Mouse (Mus musculus) right cerebral cortex, adult 2 months (tissue): ENCODE measurements around the gene Ssh2.
"Not testable (repeated sequence)": the region's sequence is repeated elsewhere in the genome, so short reads cannot be mapped to it uniquely, and the experiment has no call there.

Experiments used
- DNase-seq, 2 experiments: peaks; one replicate each; pipeline ENCODE4 v3.0.0; 2021 to 2022; ENCODE audit warnings: low spot score in 2 of 2

Gene Ssh2

DNA sequence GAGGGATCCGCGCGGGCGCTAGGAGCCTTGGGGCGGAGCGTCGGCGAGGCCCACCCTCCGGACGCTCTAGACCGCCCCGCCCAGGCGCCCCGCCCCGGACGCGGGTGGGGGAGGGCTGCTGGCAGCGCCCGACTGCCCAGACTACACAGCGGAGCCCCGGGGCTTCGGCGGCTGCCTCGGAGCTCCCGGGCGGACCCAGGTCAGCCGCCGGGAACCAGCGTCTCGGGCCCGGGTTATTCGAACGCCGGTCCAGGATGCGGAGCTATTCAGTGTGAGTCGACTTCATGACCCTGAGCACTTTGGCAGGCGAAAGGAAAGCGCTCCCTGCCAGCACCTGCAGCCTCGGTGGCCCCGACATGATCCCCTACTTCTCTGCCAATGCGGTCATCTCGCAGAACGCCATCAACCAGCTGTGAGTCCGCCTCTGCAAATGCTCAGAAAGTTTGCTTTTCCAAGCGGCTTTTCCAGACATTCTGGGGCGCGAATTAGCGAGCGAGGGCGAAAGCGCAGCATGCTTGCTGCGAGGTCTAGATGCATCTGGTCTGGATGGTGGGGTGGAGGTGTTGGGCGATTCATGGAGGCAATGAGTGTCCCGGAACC is 132.2 kb downstream of the Ssh2 start:
- DNase-seq = peak; percentile 69 to 77

DNA sequence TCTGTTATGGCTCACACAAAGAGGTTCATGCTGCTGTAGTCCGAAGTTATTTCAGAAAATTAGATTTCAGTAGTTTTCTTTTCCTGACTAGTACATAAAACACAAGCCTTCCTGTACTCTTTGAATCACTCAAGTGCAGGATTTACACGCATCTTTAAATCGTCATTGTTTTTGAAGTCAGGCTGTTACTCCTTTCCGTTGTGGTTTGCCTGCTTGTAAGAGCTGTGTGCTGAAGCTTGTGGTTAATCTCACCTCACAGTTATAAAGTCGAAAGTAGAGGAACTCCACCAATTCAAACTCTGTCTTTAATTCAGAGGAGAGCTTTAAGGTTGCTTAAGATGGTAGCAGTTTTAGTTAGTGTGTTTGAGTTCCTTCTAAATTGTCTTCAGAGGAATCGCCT is 132.9 kb downstream of the Ssh2 start:
- no peak for DNase-seq

DNA sequence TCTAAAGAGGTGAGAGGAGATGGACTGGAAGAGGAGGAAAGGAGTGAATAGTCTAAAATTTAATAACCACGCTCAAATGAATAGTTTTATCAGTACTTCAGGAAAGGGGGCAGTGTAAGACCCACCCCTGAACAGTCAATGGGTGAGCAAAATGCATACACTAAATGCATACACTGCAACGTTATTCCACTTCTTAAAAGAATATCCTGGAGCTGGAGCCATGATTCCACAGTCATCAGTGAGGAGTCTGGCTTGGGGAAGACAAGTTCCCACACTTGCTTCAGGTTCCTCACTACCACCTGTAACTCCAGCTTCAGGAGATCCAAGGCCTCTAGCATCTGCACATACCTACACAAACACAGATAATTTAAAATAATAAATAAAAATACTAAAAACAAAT is 133.6 kb downstream of the Ssh2 start:
- no peak for DNase-seq

DNA sequence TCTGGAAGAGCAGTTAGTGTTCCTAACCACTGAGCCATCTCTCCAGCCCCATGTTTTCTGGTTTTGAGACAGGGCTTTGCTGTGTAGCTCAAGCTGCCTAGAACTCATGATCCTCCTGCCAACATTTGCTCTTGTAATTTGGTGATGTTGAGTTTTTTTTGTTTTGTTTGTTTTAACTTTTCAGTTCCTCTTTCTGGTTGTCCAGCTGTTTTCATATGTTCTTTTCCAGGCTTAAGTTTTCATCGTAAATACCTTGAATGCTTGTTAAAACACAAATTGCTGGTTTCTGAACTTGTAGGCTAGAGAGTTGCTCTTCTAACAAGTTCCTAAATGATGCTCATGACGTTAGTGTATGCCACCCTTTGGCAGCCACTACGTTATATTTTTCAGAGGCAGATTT is 139.0 kb downstream of the Ssh2 start:
- DNase-seq = no peak

DNA sequence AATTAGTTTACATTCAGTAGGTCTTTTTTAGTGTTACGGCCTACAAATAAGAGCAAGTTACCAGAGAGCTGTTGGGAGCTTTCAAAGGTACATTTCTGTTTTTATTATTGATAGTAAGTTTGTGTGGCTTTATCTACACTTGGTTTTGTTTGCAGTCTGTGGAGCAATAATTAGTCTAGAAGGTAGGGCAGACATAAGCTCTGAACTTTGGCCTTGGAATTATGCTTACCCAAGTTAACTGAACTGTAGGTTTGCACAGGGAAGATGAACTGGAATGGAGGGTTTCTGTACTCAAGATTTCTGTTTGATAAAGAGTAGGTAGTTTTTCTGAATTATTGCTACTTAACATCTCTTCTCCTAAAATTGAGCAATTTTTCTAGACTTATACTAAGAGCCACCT is 141.8 kb downstream of the Ssh2 start:
- DNase-seq = no peak

DNA sequence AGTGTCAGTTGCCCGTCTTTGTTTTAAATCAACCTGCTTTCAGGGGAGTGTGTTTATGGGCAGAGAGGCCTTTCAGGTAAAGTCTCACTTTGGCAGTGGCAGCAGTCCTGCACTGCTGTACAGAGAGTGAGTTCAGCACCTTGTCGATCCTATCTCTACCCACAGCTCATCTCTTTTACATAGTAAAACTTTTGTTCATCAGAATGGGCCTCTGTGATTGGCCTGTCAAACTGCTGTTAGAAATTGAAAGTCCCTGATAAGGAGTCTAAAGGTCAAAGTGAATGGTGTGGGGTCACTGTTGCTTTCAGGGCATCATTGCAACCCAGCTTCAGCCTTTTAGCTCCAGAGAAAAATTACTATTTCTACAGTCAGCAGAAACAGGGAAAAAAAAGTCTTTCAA is 147.4 kb downstream of the Ssh2 start:
- DNase-seq = no peak

DNA sequence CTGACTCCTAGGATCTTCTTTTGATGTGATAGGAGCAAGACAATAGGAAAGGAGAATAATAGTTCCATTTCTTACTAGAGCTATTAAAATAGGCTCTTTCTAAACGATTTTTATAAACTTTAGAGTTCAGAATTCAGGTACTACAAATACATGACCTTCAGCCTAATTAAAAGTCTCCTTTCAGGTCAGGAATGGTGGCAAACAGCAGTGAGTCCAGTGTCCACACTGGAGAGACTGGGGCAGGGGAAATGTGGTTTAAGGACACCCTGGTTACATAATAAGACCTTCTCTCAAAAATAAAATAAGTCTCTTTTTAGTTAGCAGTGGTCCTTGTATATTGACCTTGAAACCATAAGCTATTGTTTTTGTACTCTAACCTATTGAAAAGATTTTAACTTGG is 148.3 kb downstream of the Ssh2 start:
- DNase-seq = no peak

DNA sequence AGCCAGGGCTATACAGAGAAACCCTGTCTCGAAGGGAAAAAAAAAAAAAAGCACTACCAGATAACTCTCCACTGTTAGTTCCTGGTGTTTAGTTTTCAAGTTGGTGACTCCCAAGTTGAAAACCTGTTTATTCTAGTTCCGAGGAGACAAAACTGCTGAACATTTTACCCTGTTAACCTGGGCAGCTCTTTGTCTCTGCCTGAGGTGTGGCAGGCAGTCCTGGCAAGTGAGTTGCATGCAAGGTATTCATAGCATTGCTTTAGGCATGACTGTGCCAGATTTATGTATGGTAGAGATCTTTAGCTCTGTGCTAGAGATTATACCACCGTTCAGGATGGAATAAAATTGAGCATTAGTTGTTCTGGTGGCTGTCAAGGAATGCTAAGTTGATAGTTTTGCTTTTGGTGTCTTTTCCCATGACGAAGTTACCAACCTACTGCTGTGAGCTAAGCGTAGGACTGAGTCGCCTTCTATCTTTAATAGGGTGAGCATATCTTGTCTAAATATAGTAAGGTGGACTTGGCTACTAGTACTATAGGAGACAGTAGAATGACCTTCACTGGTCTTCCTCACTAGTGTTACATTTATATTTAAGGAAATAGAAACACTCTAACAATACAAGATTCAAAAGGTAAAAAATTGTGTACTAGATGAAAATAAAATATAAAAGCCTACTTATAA is 149.8 kb downstream of the Ssh2 start:
- DNase-seq = no peak

DNA sequence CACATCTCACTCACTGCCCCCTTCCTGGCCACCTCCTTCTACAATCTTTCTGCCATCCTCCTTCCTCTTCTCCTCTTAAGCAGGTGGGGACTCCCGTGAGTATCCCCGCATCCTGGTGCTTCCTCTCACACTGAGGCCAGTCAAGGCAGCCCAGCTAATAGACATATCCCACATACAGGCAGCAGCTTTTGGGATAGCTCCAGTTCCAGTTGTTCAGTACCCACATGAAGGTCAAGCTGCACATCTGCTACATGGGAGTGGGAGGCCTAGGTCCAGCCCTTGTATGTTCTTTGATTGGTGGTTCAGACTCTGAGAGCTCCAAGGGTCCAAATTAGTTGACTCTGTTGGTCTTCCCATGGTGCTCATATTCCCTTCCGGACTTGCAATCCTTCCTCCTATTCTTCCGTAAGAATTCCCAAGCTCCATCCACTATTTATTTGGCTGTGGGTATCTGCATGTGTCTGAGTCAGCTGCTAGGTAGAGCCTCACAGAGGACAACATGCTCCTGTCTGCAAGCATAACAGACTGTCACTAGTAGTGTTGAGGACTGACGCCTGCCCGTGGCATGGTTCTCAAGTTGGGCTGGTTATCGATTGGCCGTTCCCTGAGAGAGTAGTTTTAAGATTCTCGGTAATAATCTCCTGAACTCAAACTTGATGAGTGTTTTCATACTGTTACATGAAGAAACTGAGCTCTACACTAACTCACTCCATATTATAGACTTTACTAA is 151.6 kb downstream of the Ssh2 start:
- no peak for DNase-seq

DNA sequence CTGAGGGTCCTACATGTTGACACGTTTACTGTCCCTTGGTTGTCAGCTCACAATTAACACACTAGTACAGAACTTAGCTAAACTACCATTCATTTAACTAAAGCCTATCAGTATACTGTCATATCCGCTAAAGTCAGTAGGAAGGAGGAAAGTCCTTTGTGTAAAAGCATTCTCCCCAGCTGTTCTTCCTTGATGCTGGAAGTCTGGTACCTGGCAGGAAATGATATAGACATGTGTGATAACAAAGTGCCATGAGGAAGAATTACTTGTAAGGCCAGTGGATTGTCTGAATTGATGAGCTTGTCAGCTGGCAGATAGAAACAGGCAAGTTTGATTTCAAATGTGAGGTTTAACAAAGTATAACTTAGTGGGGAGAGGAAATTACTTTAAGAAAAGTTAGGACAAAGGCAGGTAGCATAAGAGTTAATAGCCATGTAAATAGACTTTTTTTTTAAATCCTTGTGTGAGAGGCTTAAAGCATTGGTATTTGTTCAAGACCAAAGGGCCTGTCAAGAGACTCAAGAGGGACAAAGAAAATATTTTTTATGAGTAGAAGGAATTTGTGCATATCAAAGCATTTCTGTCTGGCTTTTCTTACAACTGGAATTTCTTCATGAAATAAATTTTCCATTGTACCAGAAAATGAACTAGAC is 153.2 kb downstream of the Ssh2 start:
- no peak for DNase-seq

DNA sequence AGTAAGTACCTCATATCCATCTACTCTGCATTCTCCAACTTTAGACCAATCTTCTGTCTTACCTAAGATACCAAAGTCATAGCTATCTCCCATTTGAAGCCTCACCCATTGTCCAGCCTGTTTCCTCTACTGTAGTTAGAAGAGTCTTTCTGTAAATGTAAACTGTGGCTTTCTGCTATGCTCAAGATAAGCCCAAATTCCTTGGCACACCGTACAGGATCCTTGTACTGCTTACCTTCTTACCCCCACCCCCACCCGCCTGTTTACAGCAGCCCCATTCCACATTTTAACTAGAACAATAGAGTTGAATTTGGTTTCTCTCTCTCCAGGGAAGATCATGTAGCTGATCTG is 153.7 kb downstream of the Ssh2 start:
- DNase-seq = no peak

DNA sequence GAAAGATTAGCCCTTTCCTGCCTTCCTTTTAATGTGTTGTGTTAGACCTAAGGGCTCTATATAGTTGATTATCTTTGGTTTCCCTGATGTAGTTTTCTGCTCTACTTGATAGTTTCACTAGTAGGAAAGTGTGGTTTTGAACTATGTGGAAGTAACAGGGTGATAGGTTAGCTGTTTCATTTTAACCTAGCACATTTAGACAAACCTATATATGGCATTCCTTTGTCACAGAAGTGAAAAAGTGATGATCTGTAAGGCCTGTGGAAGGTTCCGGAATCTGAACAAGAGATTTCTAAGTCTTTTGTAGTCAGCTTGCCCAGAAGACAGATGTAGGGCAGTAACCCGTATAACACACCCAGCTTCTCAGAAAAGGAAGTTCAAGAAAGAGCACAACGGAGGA is 155.0 kb downstream of the Ssh2 start:
- no peak for DNase-seq

DNA sequence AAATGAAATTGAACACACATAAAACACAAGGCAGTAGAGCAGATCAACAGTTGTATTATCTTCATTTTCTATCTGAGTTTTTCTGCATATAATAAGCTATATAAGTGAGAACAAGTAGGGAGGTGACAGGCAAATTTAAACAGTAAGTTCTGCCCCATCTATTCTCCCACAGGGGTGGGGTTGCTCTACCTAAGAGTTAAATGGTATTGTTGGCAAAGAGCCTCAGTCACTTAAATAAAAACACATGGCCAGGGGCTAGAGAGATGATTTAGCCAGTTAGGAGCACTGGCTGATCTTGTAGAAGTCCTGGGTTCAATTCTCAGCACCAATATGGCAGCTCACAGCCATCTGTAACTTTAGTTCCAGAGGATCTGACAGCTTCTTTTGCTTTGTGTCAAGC is 155.6 kb downstream of the Ssh2 start:
- DNase-seq = no peak

DNA sequence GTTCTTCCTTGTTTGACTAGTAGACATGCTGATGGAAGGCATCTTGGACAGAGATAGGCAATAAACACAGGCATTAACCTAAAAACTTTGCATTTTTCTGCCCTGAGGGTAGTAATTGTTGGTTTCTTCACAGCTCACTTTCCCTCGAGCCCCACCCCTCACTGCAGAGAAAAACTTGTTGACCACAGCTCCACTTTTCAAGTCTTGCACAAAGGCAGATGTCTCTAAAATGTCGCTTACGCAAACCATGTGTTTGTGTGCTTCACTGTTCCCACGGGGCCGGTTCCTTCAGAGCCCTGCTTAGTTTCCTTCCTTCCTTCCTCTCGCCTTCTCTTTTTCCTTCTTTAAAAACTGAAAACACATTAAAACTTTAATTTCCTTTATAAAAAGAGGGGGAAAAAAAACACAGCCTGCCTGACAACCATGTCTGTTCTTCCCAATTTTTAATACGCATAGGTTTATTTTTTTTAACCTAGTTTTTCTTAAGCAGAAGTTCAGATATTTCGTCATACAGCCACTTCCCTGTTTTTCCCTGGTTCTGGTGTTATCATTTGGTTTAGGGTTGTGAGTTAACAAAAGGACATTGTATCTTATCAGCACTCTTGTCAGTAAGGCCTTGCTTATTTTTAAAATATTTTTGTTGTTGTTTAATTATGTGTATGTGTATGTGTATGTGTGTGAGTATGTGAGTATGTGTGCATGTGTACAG is 156.3 kb downstream of the Ssh2 start:
- no peak for DNase-seq

DNA sequence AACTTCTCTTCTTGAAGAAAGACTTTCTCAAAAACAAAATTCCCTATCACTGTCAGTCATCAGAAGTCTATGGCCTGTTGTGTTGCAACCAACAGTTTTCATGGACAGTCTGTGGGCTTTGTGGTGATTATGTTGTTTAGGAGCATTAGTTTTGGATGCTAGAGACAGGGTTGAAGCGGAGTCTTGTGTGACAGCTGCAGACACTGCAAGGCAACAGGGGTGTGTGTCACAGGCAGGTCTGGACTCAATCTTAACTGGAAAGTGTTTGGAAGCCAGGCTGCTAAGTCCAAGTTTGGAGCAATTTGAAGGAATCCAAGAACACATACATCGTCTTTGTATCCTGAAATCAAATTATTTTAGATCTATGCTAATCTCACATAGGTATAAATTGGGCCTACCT is 162.5 kb downstream of the Ssh2 start:
- DNase-seq = no peak

DNA sequence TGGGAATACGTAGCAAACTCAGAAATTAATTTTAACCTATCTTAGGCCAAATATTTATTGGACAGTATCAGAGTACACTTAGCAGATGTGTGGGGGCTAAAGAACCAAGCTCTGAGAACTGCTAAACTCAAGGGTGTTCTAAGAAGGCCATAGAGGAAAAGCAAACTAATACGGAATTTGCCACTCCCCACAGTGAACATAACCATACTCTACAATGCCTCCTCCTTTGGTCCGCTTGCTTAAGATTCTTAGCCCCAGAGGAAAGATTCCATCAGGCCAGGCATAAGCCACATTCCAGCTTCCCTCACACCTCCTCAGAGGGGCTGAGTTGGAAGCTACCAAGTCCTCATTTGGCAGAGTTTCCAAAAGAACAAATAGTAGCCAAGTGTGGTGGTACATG is 165.1 kb downstream of the Ssh2 start:
- DNase-seq = no peak

DNA sequence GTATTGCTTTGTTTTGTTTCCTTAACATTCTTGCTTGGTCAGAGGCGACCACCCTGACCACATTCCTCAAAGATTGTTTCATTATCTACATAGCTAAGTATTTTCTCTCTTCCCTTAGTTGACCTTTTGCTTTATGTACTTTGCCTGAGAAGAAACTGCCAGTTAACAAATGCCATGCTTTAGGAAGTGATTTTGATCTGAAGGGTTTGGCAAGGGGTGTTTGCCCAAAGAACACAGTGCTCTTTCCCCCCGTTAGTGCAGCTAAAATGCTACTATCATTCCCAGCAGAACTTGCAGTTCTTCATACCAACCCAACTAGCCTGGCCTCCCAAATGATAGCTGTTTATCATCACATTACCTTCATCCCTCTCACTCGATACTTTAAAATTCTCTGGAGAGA is 168.1 kb downstream of the Ssh2 start:
- no peak for DNase-seq

DNA sequence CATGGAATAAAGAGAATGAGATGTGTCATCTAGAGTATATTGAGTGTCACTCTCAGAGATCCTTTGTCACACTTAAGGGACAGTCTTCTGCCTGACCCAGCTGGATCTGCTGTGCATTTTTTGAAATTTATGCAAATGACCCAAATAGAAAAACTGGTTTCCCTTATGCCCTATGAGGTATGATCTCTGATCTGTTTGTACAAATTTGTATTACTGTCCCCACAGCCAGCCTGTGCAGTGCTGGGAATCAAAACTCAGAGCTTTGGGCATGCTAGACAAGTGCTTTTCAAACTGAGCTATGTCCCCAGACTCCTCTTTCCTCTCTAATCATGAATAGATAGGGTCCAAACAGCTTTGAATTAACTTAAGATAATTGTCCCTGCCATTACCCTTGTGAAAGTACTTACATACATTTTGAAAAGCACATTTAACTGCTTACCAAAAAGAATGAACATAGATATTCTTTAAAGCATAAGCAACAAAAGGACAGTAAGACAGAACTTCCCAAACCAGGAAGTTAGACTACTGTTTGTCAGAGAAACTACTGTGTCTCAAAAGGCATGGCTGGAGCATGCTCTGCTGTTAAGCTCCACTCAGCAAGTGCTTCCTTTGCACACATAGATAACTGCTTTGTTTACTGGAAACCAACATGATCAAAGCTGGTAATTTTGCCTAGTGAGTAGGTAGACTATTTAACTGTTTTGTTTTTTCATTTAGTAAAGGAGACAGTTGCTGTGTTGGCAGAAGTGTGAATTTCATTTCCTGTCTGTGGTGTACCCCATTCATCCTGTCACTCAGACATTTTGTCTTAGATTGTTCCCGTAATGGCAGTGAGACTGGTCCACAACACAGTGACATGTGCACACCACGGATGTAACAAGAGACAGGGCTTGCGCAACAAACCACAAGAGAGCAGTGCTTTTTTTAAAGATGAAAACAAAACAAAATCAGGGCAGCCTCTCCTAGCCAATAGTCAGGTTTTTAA is 169.9 kb downstream of the Ssh2 start:
- no peak for DNase-seq

DNA sequence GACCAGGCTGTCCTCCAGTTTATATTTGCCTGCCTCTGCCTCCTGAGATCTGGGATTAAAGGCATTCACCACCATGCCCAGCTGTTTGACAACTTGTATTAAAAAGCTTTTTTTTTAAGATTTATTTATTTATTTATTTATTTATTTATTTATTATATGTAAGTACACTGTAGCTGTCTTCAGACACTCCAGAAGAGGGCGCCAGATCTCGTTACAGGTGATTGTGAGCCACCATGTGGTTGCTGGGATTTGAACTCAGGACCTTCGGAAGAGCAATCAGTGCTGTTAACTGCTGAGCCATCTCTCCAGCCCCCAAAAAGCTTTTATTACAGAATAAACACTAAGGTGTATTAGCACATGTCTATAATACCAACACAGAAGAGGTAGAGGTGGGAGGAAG is 172.1 kb downstream of the Ssh2 start:
- DNase-seq = not testable (repeated sequence)

DNA sequence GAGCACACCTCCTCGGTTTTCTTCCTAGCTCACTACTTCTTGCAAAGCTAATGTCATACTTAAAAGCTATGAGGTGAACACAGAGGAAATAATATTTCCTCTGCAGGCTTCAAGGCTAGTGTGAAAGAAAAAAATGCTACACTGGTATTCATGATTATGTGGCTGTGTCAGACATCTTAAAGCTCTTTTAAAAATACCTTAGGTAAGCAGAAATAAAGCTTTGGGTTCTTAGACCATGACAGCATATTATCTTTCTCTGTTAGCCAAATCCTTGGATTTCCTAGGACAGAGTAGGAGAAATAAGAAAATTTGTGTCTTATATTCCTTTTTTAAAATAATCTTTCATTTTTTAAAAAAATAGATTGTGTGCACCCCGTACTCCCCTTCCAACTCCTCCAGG is 179.5 kb downstream of the Ssh2 start:
- DNase-seq = no peak

DNA sequence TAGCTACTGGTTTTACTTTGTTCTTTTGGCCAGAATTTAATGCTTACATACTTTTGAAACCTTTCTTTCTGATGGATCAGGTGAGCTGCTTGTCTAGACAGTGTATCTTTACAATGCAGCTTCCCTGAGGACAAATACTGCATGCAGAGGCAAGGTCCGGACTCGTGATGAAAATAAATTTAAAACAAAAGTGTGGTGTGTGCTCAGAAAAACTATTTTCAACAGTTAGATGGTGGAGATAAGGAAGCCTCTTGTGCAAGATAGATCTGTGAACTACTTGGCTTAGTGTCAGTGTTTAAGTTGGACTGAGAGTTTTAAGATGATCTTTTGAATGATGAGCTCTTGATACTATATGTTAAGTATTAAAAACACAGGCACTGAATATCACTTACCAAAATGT is 186.4 kb downstream of the Ssh2 start:
- DNase-seq = no peak
